Mouse (Mus musculus) heart, embryonic 15.5 days (tissue): Measurements from ENCODE around the gene Cd4. TPM values are rescaled to one million over a fixed set of nuclear protein-coding genes. Genes with fewer than 3 reads are reported as not detected.

Source experiments
- ATAC-seq: fragments of 200-750 bp; cut with Nextera tagmentation; replicated peaks from 2 replicates; pipeline ENCODE4 v1.8.0; 2017; ENCODE audit warnings: low read depth, moderate TSS enrichment; ENCODE audit not compliant: insufficient number of reproducible peaks, insufficient read depth, low FRiP score
- H3K27ac ChIP-seq: fragments of 300-500 bp; sonication (generic); 2 replicates; pipeline ENCODE4 v1.5.1; 2015; ENCODE audit warnings: mild to moderate bottlenecking, inconsistent platforms
- H3K27me3 ChIP-seq: fragments of 300-500 bp; sonication (generic); 2 replicates; pipeline ENCODE4 v1.6.1; 2015; ENCODE audit warnings: inconsistent platforms
- H3K36me3 ChIP-seq: fragments of 300-500 bp; sonication (generic); 2 replicates; pipeline ENCODE4 v1.6.1; 2015; ENCODE audit warnings: mild to moderate bottlenecking, inconsistent platforms
- H3K4me1 ChIP-seq: fragments of 300-500 bp; sonication (generic); replicated peaks from 2 replicates; pipeline ENCODE4 v1.6.1; 2015; ENCODE audit warnings: inconsistent platforms
- H3K4me2 ChIP-seq: fragments of 300-500 bp; sonication (generic); 2 replicates; pipeline ENCODE4 v1.6.1; 2015; ENCODE audit warnings: inconsistent platforms, mild to moderate bottlenecking, moderate library complexity
- H3K4me3 ChIP-seq: fragments of 300-500 bp; sonication (generic); 2 replicates; pipeline ENCODE4 v1.5.1; 2015; ENCODE audit warnings: mild to moderate bottlenecking, inconsistent platforms
- H3K9ac ChIP-seq: fragments of 300-500 bp; sonication (generic); 2 replicates; pipeline ENCODE4 v1.6.1; 2015; ENCODE audit warnings: mild to moderate bottlenecking, inconsistent platforms
- H3K9me3 ChIP-seq: fragments of 300-500 bp; sonication (generic); replicated peaks from 2 replicates; pipeline ENCODE4 v1.6.1; 2016; ENCODE audit warnings: inconsistent platforms
- WGBS: fragments of 180-500 bp; shearing (Covaris S2); methylation state at CpG from one replicate; pipeline ENCODE4 v1.1.7; 2015; ENCODE audit warnings: mixed read lengths; 5-methylcytosine and 5-hydroxymethylcytosine counted together
- polyA plus RNA-seq: library from polyadenylated mRNA; unstranded; fragments of >200 nt; fragmentation: Nextera tagmentation; extraction: Ambion mirVana; gene quantifications from 2 replicates; pipeline ENCODE4 v1.2.1, GENCODE M21; 2015

Cd4 gene
- polyA plus RNA-seq, 1 experiment from 2014 or later, result 0.05 TPM

GRCm38 (mm10) chr6:124921539-124921938, 33.5 kb upstream of the Cd4 start:
- 70% methylated on average over 4 of the region's 4 CpGs for WGBS
- H3K36me3 ChIP-seq, result no peaks in the 10 kb centered on the region

GRCm38 (mm10) chr6:124920318-124921085, 32.5 kb upstream of the Cd4 start:
- Histone ChIP-seq H3K9me3 (no peaks in the 10 kb centered on the region), H3K4me1 (peaks cover 45% of the 10 kb centered on the region), H3K36me3 (no peaks in the 10 kb centered on the region), H3K4me3 (peak overlapping the region; percentile 47), H3K9ac (peak overlapping the region; percentile 47), H3K27me3 (no peaks in the 10 kb centered on the region), H3K4me2 (peak overlapping the region; percentile 86), H3K27ac (peak overlapping the region; percentile 100)
- 27% methylated on average over 9 of the region's 9 CpGs for WGBS
- no peak for ATAC-seq

More at GRCm38 (mm10) chr6:124921539-124921938, 33.5 kb upstream of the Cd4 start:
- Histone ChIP-seq H3K4me3 (no peak overlapping the region), H3K4me2 (no peak overlapping the region), H3K27ac (peak overlapping the region; percentile 100), H3K4me1 (peaks cover 44% of the 10 kb centered on the region), H3K9ac (no peak overlapping the region), H3K27me3 (no peaks in the 10 kb centered on the region), H3K9me3 (no peaks in the 10 kb centered on the region)
- ATAC-seq, result no peak

DNA sequence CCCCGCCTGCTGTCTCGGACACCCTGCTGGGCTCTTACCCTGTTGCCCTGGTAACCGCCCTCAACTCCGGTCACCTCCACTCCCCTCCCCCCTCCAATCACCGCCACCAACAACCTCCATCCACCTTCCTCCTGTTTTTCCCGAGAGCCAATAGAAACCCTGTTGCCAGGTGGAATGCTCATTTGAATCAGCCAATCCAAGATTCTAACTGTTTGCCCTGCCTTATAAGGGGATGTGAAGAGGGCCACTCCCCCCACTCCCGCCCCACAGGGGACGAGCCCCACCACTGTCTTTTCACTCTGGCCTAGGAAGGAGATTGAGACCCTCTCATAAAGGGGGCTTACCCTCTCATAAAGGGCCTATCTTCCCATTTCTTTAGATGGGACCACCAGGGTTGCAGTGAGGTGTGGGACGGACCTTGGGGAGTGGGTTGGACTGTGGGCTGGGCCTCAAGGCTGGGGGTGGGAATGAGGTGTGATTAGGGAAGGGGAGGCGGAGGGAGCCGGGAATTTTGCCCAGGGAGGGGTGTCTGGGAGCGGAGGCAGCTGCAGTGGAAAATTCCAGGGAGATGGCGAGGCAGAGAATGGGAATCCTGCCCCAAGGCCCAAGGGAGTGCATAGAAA, 31.8 kb upstream of the Cd4 start, which contains the start of gene Ptms:
Ptms (minus strand) TSS at position 409 of the 623 bp plus-strand sequence.
- peak within 1 kb of the TSS; percentile 47 for H3K4me3 ChIP-seq
- peaks cover 46% of the 10 kb centered on the region for H3K4me1 ChIP-seq
- no peaks in the 10 kb centered on the region for H3K27me3 ChIP-seq
- peak within 1 kb of the TSS; percentile 86 for H3K4me2 ChIP-seq
- ATAC-seq, result peak; percentile 81
- 3% methylated on average over 13 of the region's 13 CpGs for WGBS
- H3K9ac ChIP-seq, result peak within 1 kb of the TSS; percentile 47
- peaks cover 5% of the 10 kb centered on the region for H3K36me3 ChIP-seq
- no peaks in the 10 kb centered on the region for H3K9me3 ChIP-seq
- peak within 1 kb of the TSS; percentile 100 for H3K27ac ChIP-seq

DNA sequence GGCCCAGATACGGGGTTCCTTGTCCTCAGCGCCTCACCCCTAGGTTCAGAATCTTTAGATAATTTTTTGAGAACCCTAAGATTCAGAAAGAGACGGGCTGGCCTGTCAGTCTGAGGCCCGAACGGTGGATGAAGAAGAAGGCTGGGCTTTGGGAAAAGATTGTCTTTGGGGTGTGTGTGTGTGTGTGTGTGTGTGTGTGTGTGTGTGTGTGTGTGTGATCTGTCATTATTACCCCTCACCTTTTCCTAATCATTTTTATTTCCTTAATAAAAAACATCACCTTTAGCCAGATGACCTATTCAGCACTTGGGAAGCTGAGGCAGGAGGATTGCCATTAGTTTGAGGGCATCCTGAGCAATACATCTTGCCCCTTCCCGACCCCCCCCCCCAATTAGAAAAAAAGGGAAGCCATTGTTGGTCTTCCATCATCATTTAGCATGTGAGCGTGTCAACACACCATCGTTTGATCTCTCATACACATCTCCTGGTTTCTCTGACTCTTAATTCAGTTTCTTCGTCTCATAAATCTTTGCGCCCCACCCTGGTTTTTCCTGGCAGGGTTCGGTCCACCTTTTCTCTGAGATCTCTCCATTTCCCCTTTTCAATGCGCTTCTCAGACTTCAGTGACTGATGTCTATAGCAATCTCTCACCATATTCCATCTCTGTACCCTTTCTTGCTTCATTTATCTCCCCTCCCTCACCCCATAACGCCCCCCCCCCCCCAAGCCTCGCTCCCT, 31.0 kb upstream of the Cd4 start:
- Histone ChIP-seq H3K4me2 (peak overlapping the region; percentile 86), H3K36me3 (peaks cover 13% of the 10 kb centered on the region), H3K4me1 (peaks cover 53% of the 10 kb centered on the region), H3K9ac (no peak overlapping the region), H3K27me3 (no peaks in the 10 kb centered on the region), H3K4me3 (peak overlapping the region; percentile 96), H3K27ac (peak overlapping the region; percentile 100), H3K9me3 (no peaks in the 10 kb centered on the region)
- no peak for ATAC-seq
- 28% methylated on average over 13 of the region's 14 CpGs for WGBS

- Histone ChIP-seq H3K9me3 (no peaks in the 10 kb centered on the region), H3K4me2 (peak overlapping the region; percentile 86), H3K27ac (peak overlapping the region; percentile 100), H3K27me3 (no peaks in the 10 kb centered on the region), H3K4me1 (peaks cover 59% of the 10 kb centered on the region), H3K36me3 (peaks cover 18% of the 10 kb centered on the region), H3K4me3 (peak overlapping the region; percentile 96), H3K9ac (peak overlapping the region; percentile 42)
- no peak for ATAC-seq
- WGBS, result 15% methylated on average over 7 of the region's 7 CpGs
Observed at GRCm38 (mm10) chr6:124918331-124918690, 30.3 kb upstream of the Cd4 start.

GRCm38 (mm10) chr6:124917518-124918330, 29.7 kb upstream of the Cd4 start:
- H3K9ac ChIP-seq, result peak overlapping the region; percentile 100
- under 1% methylated on average over 65 of the region's 89 CpGs for WGBS
- peak overlapping the region; percentile 86 for H3K4me2 ChIP-seq
- peak; percentile 77 for ATAC-seq
- peak overlapping the region; percentile 96 for H3K4me3 ChIP-seq
- H3K27me3 ChIP-seq, result no peaks in the 10 kb centered on the region
- H3K36me3 ChIP-seq, result peaks cover 21% of the 10 kb centered on the region
- H3K9me3 ChIP-seq, result no peaks in the 10 kb centered on the region
- peak overlapping the region; percentile 100 for H3K27ac ChIP-seq
- peaks cover 59% of the 10 kb centered on the region for H3K4me1 ChIP-seq

DNA sequence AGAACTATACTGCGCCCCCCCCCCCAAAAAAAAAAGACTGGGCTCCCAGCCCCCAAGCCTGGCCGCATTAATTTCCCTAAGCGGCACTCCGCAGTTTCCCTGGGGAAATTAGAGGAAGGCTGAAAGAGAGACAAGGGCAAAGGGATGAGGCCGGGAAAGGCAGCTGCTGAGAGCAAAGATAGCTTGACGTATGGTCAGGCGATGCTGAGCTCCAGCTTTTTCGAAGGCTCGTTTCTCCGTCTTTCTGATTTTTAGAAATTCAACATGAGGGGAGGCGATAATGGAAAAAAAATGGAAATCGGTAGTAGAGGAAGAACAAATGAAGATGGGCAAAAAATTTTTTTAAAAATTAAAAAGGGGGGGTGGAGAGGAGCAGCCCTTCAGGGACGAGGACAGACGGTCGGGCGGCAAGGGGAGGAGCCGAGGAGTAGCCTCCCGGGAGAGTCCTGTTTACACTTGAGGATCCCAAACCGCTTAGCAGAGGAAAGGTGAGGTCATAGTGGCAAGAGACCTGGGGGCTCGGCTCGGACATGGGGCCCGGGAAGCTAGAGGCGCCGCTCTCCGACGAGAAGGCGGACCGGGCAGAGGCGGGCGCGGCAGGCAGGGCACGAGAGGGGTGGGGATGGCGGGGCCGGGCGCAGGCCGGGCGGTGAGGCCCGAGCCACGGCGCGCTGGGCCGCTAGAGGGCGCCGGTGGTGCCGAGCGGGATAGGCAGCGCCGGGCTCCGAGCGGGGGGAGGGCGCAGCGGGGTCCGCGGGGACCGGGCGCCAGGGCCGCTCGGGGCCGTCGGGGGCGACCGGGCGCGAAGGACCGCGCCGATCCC, 28.9 kb upstream of the Cd4 start:
- peaks cover 21% of the 10 kb centered on the region for H3K36me3 ChIP-seq
- peak overlapping the region; percentile 100 for H3K9ac ChIP-seq
- H3K4me1 ChIP-seq, result peaks cover 60% of the 10 kb centered on the region
- WGBS, result under 1% methylated on average over 60 of the region's 67 CpGs
- peak overlapping the region; percentile 100 for H3K27ac ChIP-seq
- no peaks in the 10 kb centered on the region for H3K27me3 ChIP-seq
- H3K4me2 ChIP-seq, result peak overlapping the region; percentile 86
- no peaks in the 10 kb centered on the region for H3K9me3 ChIP-seq
- peak overlapping the region; percentile 96 for H3K4me3 ChIP-seq
- peak; percentile 62 for ATAC-seq

DNA sequence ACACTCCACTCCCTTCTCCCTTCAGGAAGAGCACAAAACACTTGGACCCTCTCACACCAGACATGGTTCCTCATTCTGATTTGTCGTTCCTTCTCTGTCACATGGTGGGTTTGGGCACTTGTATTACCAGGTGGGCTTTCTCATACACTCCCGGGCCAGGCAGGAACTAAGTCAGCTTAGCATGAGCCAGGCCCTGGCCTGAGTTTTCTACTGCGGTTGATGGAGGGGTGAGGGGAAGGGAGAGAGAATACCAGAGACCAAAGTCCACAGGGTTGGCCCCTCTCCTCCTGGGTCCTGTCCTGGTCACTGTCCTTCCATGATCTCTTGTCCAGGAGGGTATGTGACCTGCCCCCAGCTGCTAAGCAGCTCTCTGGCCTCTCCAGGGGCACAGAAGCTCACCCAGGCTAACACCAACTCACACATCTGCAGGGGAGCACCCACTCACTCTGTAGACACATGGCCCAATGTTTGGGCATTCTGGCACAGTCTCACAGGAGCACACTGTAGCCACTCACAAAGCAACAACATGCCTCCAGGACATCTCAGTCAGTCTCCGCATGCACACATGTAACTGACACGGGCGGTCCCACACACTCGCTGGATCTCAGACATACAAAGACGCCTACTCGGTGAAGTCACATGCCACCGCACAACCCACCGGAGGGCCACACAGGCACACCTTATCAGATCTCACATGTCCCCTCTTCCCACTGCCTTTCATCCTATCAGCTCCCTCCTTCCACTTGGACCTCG, 28.1 kb upstream of the Cd4 start:
- Histone ChIP-seq H3K27me3 (no peaks in the 10 kb centered on the region), H3K27ac (peak overlapping the region; percentile 100), H3K9ac (peak overlapping the region; percentile 100), H3K4me3 (peak overlapping the region; percentile 96), H3K4me1 (peaks cover 63% of the 10 kb centered on the region), H3K36me3 (peaks cover 21% of the 10 kb centered on the region), H3K4me2 (peak overlapping the region; percentile 86), H3K9me3 (no peaks in the 10 kb centered on the region)
- whole genome bisulfite sequencing, result 5% methylated on average over 12 of the region's 12 CpGs
- ATAC-seq, result no peak

- Histone ChIP-seq H3K36me3 (peaks cover 21% of the 10 kb centered on the region), H3K9me3 (no peaks in the 10 kb centered on the region), H3K27ac (peak overlapping the region; percentile 100), H3K27me3 (peaks cover 3% of the 10 kb centered on the region; the same call in 1 of the 2 replicates), H3K9ac (peak overlapping the region; percentile 100), H3K4me3 (peak overlapping the region; percentile 96), H3K4me1 (peaks cover 63% of the 10 kb centered on the region), H3K4me2 (peak overlapping the region; percentile 86)
- no peak for ATAC-seq
- WGBS, result 22% methylated on average over 22 of the region's 22 CpGs
Observed at GRCm38 (mm10) chr6:124915160-124915941, 27.3 kb upstream of the Cd4 start.
